Mouse (Mus musculus) heart, adult 2 months (tissue): ENCODE measurements around the gene Ypel2.

Experiments used
- CTCF ChIP-seq: fragments of 200-600 bp; IDR thresholded peaks from 2 replicates; pipeline ENCODE4 v1.8.1; 2022; ENCODE audit warnings: antibody characterized with exemption, mild to moderate bottlenecking, moderate library complexity
- EP300 ChIP-seq: fragments of 200-500 bp; IDR thresholded peaks from 2 replicates; pipeline ENCODE4 v1.6.1; 2011; ENCODE audit warnings: low read depth, low read length, control low read depth; ENCODE audit not compliant: insufficient read depth
- POLR2A ChIP-seq: fragments of 200-500 bp; IDR thresholded peaks from 2 replicates; pipeline ENCODE4 v1.6.1; 2011; ENCODE audit warnings: mild to moderate bottlenecking, low read depth, low read length, control low read depth; ENCODE audit not compliant: insufficient read depth

- peak; percentile 91 for TF ChIP-seq CTCF
- no peak for TF ChIP-seq POLR2A
- no peak for TF ChIP-seq EP300
Measured at GRCm38 (mm10) chr11:87010476-87010875, 17.0 kb upstream of the Ypel2 start.
